Mouse (Mus musculus) C2C12 (cell line): ENCODE measurements around the gene Gpat2.

Source experiments
- CTCF ChIP-seq: IDR thresholded peaks from one replicate; pipeline ENCODE4 v1.5.1; 2011; ENCODE audit not compliant: control insufficient read depth, insufficient read depth, insufficient read length
- FOSL1 ChIP-seq: IDR thresholded peaks from one replicate; pipeline ENCODE4 v1.8.0; 2011; ENCODE audit warnings: mild to moderate bottlenecking, low read length; ENCODE audit not compliant: poor library complexity, insufficient read depth, severe bottlenecking
- MAX ChIP-seq: IDR thresholded peaks from one replicate; pipeline ENCODE4 v1.6.1; 2011; ENCODE audit warnings: mild to moderate bottlenecking, control low read depth
- MYOD1 ChIP-seq: IDR thresholded peaks from one replicate; pipeline ENCODE4 v1.6.1; 2011; ENCODE audit warnings: low read depth; ENCODE audit not compliant: control insufficient read depth, insufficient read length

GRCm38 (mm10) chr2:127470661-127471060 is 45.7 kb downstream of the Gpat2 start:
- TF ChIP-seq CTCF (no peak), FOSL1 (no peak), MAX (no peak), MYOD1 (no peak)
